Mouse (Mus musculus) kidney, embryonic 15.5 days (tissue): ENCODE results near the gene Faf2. TPM values are rescaled to one million over a fixed set of nuclear protein-coding genes. Genes with fewer than 3 reads are reported as not detected.

Experiments
- ATAC-seq: fragments of 200-750 bp; cut with Nextera tagmentation; replicated peaks from 2 replicates; pipeline ENCODE4 v1.8.0; 2017; ENCODE audit warnings: moderate TSS enrichment; ENCODE audit not compliant: low FRiP score
- H3K27ac ChIP-seq: fragments of 300-500 bp; sonication (generic); 2 replicates; pipeline ENCODE4 v1.5.1; 2015; ENCODE audit warnings: mild to moderate bottlenecking, inconsistent platforms
- H3K27me3 ChIP-seq: fragments of 300-500 bp; sonication (generic); 2 replicates; pipeline ENCODE4 v1.6.1; 2015; ENCODE audit warnings: inconsistent platforms
- H3K36me3 ChIP-seq: fragments of 300-500 bp; sonication (generic); 2 replicates; pipeline ENCODE4 v1.6.1; 2015; ENCODE audit warnings: inconsistent platforms
- H3K4me1 ChIP-seq: fragments of 300-500 bp; sonication (generic); 2 replicates; pipeline ENCODE4 v1.6.1; 2015; ENCODE audit warnings: inconsistent platforms
- H3K4me2 ChIP-seq: fragments of 300-500 bp; sonication (generic); 2 replicates; pipeline ENCODE4 v1.6.1; 2015; ENCODE audit warnings: moderate library complexity, mild to moderate bottlenecking, inconsistent platforms
- H3K4me3 ChIP-seq: fragments of 300-500 bp; sonication (generic); replicated peaks from 2 replicates; pipeline ENCODE4 v1.5.1; 2015; ENCODE audit warnings: mild to moderate bottlenecking, inconsistent platforms
- H3K9ac ChIP-seq: fragments of 300-500 bp; sonication (generic); 2 replicates; pipeline ENCODE4 v1.6.1; 2015; ENCODE audit warnings: mild to moderate bottlenecking, inconsistent platforms
- H3K9me3 ChIP-seq: fragments of 300-500 bp; sonication (generic); replicated peaks from 2 replicates; pipeline ENCODE4 v1.6.1; 2016; ENCODE audit warnings: inconsistent platforms
- WGBS: fragments of 180-500 bp; shearing (Covaris S2); methylation state at CpG from one replicate; pipeline ENCODE4 v1.1.7; 2015; ENCODE audit warnings: mixed read lengths; 5-methylcytosine and 5-hydroxymethylcytosine counted together
- polyA plus RNA-seq: library from polyadenylated mRNA; unstranded; fragments of >200 nt; fragmentation: Nextera tagmentation; extraction: Ambion mirVana; gene quantifications from 2 replicates; pipeline ENCODE4 v1.2.1, GENCODE M21; 2015

Gene Faf2
- polyA plus RNA-seq, 1 experiment from 2014 or later, result 77.4 TPM

DNA sequence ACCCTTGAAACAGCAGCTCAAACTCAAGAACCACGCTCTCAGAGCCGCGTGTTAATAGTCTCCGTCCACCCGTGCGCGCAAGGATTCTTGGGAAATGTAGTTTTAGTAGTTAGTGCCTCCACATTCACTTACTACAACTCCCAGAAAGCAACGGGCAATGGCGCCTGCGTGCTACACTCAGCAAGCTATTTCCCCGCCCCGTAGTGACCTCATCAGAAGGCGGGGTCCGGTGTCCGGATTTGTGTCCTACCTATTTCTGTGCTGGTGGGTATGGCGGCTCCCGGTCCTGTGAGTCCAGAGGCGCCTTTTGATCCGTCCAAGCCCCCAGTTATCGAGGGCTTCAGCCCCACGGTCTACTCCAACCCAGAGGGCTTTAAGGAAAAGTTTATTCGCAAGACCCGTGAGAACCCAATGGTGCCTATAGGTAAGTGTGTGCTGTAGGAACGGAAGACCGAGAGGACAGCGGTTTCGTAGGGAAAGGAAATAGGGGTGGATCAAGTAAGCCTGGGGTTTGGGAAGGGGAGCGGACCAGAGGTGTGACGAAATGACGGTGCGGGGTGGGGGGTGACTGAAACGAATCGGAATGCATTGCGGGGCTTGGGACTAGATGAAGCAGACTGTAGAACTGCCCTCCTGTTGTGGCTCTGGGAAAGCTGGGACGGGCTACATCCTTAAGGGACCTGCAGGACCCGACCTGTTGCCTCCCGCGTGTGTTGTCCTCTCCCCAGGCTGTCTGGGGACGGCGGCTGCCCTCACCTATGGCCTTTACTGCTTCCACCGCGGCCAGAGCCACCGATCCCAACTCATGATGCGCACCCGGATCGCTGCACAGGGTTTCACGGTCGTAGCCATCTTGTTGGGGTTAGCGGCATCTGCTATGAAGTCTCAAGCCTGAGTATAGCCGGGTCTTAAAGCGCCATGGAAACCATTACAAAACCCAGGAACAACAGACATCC lies 31.3 kb upstream of the Faf2 start, which contains the start of the genes Nop16 and Higd2a:
Gene Nop16, minus strand, starts transcription at position 95 of the 956 bp plus-strand sequence.
Gene Higd2a, plus strand, starts transcription at position 212 of the 956 bp plus-strand sequence.
- ATAC-seq, result peak; percentile 98
- no peaks in the 10 kb centered on the region for H3K9me3 ChIP-seq
- peaks cover 50% of the 10 kb centered on the region for H3K36me3 ChIP-seq
- H3K4me1 ChIP-seq, result peaks cover 25% of the 10 kb centered on the region
- no peaks in the 10 kb centered on the region for H3K27me3 ChIP-seq
- peak within 1 kb of the TSS; percentile 83 for H3K4me3 ChIP-seq
- WGBS, result under 1% methylated on average over 51 of the region's 51 CpGs
- H3K9ac ChIP-seq, result peak within 1 kb of the TSS; percentile 85
- H3K27ac ChIP-seq, result peak within 1 kb of the TSS; percentile 91
- peak within 1 kb of the TSS; percentile 84 for H3K4me2 ChIP-seq

DNA sequence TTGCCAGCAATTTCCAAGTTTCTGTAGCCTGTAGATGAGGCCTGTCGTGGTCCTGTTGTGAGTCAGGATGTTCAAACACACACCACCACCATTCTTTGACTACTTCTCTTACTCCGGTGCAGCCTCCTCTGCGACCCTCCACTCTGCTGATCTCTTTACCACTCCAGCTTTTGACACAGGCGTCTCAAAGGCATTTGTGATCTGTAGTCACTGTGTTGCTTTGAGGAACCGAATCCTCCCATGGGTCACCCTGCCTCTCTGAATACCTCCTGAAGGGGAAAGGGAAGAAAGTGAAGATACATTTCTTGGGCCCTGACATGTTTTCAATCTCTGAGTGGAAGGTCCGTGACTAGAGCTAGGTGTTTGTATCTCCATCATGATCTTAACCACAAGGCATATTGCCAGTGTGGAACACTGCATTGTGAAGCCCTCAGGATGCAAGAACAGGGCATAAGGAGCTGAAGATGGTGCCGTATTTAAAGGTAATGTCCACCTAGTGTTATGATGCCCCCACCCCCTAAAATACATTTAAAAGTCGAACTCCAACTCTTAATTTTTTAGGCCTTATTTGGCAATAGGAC lies 29.7 kb upstream of the Faf2 start:
- Histone ChIP-seq H3K4me1 (peaks cover 29% of the 10 kb centered on the region), H3K9ac (no peak overlapping the region), H3K36me3 (peaks cover 46% of the 10 kb centered on the region), H3K4me3 (peak overlapping the region; percentile 83), H3K4me2 (peak overlapping the region; percentile 84), H3K27ac (no peak overlapping the region), H3K27me3 (no peaks in the 10 kb centered on the region), H3K9me3 (no peaks in the 10 kb centered on the region)
- ATAC-seq, result no peak
- whole genome bisulfite sequencing, result 91% methylated on average over 8 of the region's 8 CpGs

DNA sequence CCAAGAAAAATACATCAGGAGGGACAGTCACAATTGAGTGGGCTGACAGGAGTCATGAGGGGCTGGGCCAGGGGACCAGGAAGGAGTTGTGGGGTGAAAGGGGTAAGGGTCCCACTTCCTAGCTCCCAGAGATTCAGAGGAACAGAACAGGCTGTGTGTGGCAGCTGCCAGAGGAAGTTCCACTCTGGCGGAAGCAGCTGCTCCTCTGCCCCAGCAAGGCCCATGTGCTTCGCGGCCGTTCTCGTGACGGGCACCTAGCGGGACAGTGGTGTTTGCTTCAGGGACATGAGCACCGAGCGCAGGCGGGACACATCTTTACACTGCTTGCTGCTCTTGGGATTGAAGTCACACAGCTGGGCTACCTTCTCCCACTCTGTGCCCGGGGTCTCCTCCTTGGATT lies 28.0 kb upstream of the Faf2 start:
- Histone ChIP-seq H3K4me3 (no peak overlapping the region), H3K27ac (no peak overlapping the region), H3K27me3 (no peaks in the 10 kb centered on the region), H3K9me3 (no peaks in the 10 kb centered on the region), H3K36me3 (peaks cover 40% of the 10 kb centered on the region), H3K4me1 (peaks cover 24% of the 10 kb centered on the region), H3K4me2 (no peak overlapping the region), H3K9ac (no peak overlapping the region)
- WGBS, result 96% methylated on average over 11 of the region's 11 CpGs
- ATAC-seq, result no peak

DNA sequence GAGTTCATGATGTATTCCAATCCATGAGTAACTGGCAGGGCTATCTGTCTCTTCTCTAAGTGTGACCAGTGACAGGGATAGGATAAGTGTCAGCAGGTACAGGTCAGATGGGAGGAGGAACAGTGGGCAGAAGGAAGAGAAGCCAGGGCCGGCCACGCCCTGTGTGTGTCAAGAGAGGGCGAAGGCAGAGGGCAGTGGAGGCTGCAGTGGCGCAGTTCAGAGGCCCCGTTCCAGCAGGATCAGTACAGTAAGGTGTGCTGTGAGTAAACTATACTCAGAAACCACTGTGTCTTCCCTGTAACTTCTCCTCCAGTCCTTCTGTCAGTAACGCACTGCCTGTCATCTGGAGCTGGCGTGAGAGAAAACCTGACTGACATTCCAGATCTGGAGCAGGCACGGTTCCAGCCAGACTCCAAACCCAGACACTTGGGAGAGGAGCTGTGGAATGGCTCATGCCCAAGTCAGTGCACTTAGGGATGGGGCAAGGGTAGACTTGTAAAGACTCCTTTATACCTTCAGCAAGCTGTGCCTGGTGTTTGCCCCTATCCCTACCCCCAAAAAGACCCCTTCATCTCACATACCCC lies 25.4 kb upstream of the Faf2 start:
- no peak for ATAC-seq
- H3K4me1 ChIP-seq, result peaks cover 11% of the 10 kb centered on the region
- no peaks in the 10 kb centered on the region for H3K27me3 ChIP-seq
- no peaks in the 10 kb centered on the region for H3K9me3 ChIP-seq
- no peak overlapping the region for H3K4me2 ChIP-seq
- no peak overlapping the region for H3K4me3 ChIP-seq
- no peak overlapping the region for H3K27ac ChIP-seq
- WGBS, result 87% methylated on average over 8 of the region's 8 CpGs
- peaks cover 50% of the 10 kb centered on the region for H3K36me3 ChIP-seq
- no peak overlapping the region for H3K9ac ChIP-seq

DNA sequence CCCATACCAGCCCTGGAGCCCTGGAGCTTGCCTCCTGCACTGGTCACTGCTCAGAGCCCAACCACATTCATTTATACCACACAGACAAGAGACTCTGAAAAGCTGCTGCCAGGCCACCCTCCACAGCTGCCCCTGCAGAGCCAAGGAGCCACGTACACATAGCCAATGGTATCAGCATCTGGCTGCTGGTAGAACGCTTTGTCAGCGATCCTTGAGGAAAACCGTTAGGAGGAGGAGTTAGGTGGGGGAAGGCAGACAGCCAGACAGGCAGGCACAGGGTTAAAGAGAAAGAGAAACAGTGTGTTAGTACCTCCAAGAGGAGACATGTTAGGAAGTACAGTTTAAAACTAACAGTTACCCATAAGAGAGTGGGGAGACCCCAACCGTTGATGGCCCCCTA lies 24.7 kb upstream of the Faf2 start:
- Histone ChIP-seq H3K4me1 (peaks cover 5% of the 10 kb centered on the region), H3K4me2 (no peak overlapping the region), H3K4me3 (no peak overlapping the region), H3K9me3 (no peaks in the 10 kb centered on the region), H3K27me3 (no peaks in the 10 kb centered on the region), H3K36me3 (peaks cover 50% of the 10 kb centered on the region), H3K9ac (no peak overlapping the region; the same call in 1 of the 2 replicates), H3K27ac (no peak overlapping the region)
- ATAC-seq, result no peak
- WGBS, result 54% methylated on average over 5 of the region's 5 CpGs

DNA sequence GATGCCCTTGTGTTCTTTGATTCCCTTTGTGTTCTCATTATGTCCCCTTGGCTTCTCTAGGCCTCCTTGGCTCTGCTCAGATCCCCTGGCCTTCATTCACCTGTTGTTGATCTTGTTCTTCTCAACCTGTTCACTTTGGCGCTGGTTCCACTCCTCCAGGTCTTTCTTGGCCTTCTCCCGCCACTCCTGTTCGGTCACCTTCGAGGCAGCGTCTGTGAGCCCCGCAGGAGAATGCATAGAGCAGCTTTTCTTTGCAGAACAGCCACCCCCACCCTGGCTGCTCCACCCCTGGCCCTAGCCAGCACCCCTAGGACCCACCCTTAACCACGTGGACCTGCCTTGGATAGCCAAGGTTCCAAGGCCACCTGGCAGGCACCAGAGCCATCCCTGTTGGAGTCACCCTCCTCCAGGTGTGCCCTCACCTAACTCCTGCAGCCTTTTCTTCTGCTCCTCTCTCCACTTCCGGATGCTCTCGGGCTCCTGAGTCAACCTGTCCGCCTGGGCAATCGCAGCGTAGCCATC lies 22.9 kb upstream of the Faf2 start:
- Histone ChIP-seq H3K36me3 (peaks cover 38% of the 10 kb centered on the region), H3K4me2 (no peak overlapping the region), H3K27me3 (no peaks in the 10 kb centered on the region), H3K9ac (no peak overlapping the region), H3K9me3 (no peaks in the 10 kb centered on the region), H3K4me3 (no peak overlapping the region), H3K27ac (no peak overlapping the region), H3K4me1 (peaks cover 4% of the 10 kb centered on the region)
- ATAC-seq, result no peak
- 94% methylated on average over 12 of the region's 12 CpGs for WGBS

DNA sequence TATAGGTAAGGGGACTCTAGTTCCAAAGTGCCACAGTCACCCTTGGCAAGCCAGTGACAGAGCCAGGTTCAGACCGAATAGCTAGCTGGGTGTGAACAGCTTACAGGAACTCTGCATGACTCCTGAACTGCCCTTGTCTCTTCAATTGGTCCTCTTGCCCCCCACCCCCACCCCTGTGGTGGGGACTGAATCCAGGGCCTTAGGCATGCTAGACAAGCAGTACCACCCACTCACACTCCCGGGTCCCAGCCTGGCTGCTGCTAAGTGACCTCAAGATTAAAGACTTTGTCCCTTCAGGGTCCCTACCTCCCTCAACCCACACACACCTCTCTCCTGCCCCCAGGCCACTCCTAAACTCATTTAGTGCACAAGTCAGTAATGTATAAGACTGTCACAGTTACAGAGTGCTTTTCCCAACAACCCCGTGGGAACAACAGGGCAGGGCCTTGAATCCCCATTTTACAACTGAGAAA lies 18.9 kb upstream of the Faf2 start:
- Histone ChIP-seq H3K36me3 (peaks cover 19% of the 10 kb centered on the region), H3K9me3 (no peaks in the 10 kb centered on the region), H3K4me1 (no peaks in the 10 kb centered on the region), H3K27me3 (no peaks in the 10 kb centered on the region), H3K4me3 (no peak overlapping the region), H3K9ac (no peak overlapping the region), H3K4me2 (no peak overlapping the region), H3K27ac (no peak overlapping the region)
- 16% methylated on average over 3 of the region's 3 CpGs for WGBS
- ATAC-seq, result no peak

DNA sequence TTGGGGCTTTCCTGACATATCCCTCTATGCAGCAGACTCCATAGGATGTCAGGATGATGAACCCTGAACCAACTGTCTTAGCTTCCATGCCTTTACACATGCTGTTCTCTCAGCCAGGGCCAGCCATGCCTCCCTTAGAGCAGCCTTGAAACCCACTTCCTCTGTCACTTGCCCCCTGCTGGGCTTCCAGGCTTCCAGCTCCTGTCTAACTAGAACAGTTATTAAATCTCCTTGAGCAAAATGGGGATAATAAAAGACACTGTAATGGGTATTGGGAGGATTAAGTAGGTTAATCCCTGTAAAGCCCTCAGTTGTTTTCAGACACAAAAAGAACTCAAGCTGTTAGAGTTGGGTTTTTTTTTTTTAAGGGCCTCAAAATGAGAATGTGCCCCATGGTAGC lies 18.1 kb upstream of the Faf2 start:
- no peak overlapping the region for H3K4me3 ChIP-seq
- H3K9ac ChIP-seq, result no peak overlapping the region
- peaks cover under 1% of the 10 kb centered on the region; the same call in 1 of the 2 replicates for H3K4me1 ChIP-seq
- H3K27ac ChIP-seq, result no peak overlapping the region
- peaks cover 11% of the 10 kb centered on the region for H3K36me3 ChIP-seq
- H3K27me3 ChIP-seq, result no peaks in the 10 kb centered on the region
- H3K9me3 ChIP-seq, result no peaks in the 10 kb centered on the region
- H3K4me2 ChIP-seq, result no peak overlapping the region
- ATAC-seq, result no peak

DNA sequence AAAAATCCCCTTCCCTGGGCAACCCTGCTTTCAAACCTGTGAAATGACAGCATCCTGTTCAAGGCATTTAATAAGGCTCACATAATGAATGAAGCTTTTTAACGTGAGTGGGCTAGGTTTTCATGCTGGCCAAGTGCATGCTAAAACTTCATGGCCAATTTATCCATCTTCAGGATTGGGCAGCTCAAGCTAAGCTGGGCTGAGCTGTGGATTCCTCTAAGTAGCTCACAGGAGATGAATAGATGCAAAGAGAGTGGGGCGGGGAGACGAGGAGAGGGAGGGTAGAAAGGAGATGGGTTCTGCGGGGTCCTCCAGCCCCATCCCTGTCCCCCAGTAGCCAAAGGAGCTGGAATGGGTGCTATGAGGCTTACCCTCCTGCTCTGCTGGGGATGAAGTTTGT lies 17.4 kb upstream of the Faf2 start:
- no peaks in the 10 kb centered on the region for H3K27me3 ChIP-seq
- H3K9ac ChIP-seq, result no peak overlapping the region
- no peaks in the 10 kb centered on the region for H3K9me3 ChIP-seq
- H3K4me3 ChIP-seq, result no peak overlapping the region
- no peak for ATAC-seq
- WGBS, result 68% methylated on average over 4 of the region's 4 CpGs
- no peak overlapping the region for H3K4me2 ChIP-seq
- H3K36me3 ChIP-seq, result peaks cover 3% of the 10 kb centered on the region; the same call in 1 of the 2 replicates
- peaks cover 7% of the 10 kb centered on the region; the same call in 1 of the 2 replicates for H3K4me1 ChIP-seq
- H3K27ac ChIP-seq, result no peak overlapping the region

DNA sequence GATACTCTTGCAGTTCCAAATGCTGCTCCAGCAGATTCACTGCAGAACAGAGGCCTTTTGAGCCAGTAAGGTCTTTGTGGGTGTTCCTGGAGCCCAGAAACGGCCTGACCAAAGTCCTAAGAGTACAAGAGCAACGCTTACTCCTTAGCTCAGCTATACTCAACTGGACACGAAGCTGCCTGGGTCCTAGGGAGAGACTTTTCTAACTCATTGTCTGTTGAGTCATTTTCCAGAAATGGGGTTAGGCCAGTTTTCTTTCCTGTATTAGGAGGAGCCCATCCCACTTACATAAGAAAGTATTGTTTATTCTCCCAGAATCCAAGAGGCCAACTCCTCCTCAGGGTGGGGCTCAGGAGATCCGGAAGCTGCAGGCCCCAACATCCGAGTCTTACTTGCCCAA lies 16.2 kb upstream of the Faf2 start:
- no peak overlapping the region for H3K4me3 ChIP-seq
- no peaks in the 10 kb centered on the region for H3K9me3 ChIP-seq
- no peak overlapping the region for H3K9ac ChIP-seq
- H3K27ac ChIP-seq, result no peak overlapping the region
- H3K36me3 ChIP-seq, result no peaks in the 10 kb centered on the region
- H3K4me2 ChIP-seq, result no peak overlapping the region
- no peaks in the 10 kb centered on the region for H3K27me3 ChIP-seq
- peaks cover 14% of the 10 kb centered on the region for H3K4me1 ChIP-seq
- ATAC-seq, result no peak
- 79% methylated on average over 5 of the region's 5 CpGs for WGBS

DNA sequence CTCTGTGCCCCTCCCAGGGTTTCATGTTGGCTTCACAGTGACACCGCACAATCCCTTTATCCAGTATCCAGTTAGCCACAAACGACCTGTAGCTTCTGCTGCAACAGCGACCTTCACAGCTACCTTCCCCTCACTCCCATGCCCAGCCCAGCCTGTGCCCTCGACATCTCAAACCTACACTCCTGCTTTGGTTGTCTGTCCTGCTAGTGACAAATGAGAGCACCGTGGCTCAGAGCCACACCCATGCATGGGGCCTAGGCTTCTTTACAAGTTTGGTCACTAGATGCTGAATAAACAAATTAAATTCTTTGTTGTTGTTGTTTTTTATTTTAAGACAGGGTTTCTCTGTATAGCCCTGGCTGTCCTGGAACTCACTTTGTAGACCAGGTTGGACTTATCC lies 14.4 kb upstream of the Faf2 start:
- peaks cover 26% of the 10 kb centered on the region for H3K4me1 ChIP-seq
- no peak overlapping the region for H3K27ac ChIP-seq
- no peak overlapping the region for H3K4me2 ChIP-seq
- no peaks in the 10 kb centered on the region for H3K27me3 ChIP-seq
- H3K9ac ChIP-seq, result no peak overlapping the region
- no peaks in the 10 kb centered on the region for H3K36me3 ChIP-seq
- H3K4me3 ChIP-seq, result no peak overlapping the region
- WGBS, result 73% methylated on average over 5 of the region's 5 CpGs
- ATAC-seq, result no peak
- H3K9me3 ChIP-seq, result no peaks in the 10 kb centered on the region

DNA sequence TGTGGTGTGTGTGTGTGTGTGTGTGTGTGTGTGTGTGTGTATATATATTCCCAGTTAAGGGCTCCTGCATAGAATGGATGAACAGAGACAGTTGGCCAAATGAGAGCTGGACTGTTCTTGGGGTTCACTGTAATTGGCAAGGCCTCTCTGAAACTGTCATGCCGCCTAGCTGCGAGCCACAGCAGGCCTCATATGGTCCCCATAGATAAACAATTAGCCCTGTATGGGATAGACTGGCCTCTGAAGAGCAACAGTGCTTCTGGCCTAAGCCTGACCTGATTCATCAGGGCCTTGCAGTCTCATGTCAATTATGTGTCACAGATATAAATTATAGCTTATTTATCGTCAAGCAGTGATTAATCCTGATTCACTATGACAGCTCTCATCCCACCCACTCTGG lies 13.6 kb upstream of the Faf2 start:
- Histone ChIP-seq H3K36me3 (no peaks in the 10 kb centered on the region), H3K4me3 (no peak overlapping the region), H3K9ac (no peak overlapping the region), H3K4me2 (no peak overlapping the region), H3K9me3 (no peaks in the 10 kb centered on the region), H3K4me1 (peaks cover 26% of the 10 kb centered on the region), H3K27me3 (no peaks in the 10 kb centered on the region), H3K27ac (no peak overlapping the region)
- 87% methylated on average over 3 of the region's 3 CpGs for WGBS
- no peak; the same call in 1 of the 2 replicates for ATAC-seq
